ENCODE assay signal across 13 mouse cellular contexts in the genomic region with DNA sequence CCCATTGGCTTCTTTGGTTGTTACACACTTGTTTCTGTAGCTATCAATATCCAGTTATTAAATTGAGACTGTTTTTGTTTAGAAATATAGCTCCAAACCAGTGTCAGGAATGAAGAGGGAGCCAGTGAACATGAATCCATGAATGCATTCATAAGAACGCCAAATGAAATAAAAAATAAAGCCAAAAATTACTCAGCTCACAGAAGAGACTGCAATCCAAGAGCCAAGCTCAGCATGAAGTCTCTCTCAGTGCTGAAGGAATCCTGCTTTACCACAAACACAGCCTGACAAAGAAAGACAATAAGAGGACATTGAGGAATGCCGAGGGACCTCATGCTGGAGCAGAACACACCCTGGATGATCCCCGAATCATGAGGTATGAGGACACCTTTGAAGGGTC.
"Had no signal": no experiment of that assay in that cellular context is flagged by ENCODE, and none has a peak within 500 bp of the region (broad histone marks: within the 10 kb centered on the region; RNA-seq: fewer than 3 reads in every experiment).

No protein-coding gene starts in this region.

- DNase-seq: lung, embryonic 14.5 days; lung, postnatal 10 days; lung, postnatal 4 days; midbrain, embryonic 14.5 days; retina, postnatal 1 day; right cerebral cortex, adult 18-20 months; right cerebral cortex, postnatal 25 days; right cerebral cortex, postnatal 4 days; spleen, adult 18-20 months; thymus, adult 18-20 months; thymus, postnatal 14 days; thymus, postnatal 36 days had no signal

- ATAC-seq: midbrain, embryonic 16.5 days had no signal
